Mouse (Mus musculus): Measurements from ENCODE around the gene Rd3.

The Rd3 gene

GRCm38 (mm10) chr1:191989060-191989459, 11.9 kb downstream of the Rd3 start:
- no peak for TF ChIP-seq GATA4 (IDR thresholded peaks at IDR 0.05; ENCODE audit: insufficient replicate concordance, low read length)

- TF ChIP-seq GATA4 (IDR thresholded peaks at IDR 0.05; ENCODE audit: insufficient replicate concordance, low read length) = no peak; the same call in 1 of the 2 replicates
Measured at GRCm38 (mm10) chr1:191989994-191990393, 12.8 kb downstream of the Rd3 start.

GRCm38 (mm10) chr1:191992040-191992780, 15.0 kb downstream of the Rd3 start:
- no peak for TF ChIP-seq GATA4 (IDR thresholded peaks at IDR 0.05; ENCODE audit: insufficient replicate concordance, low read length)

GRCm38 (mm10) chr1:191994476-191994875, 17.3 kb downstream of the Rd3 start:
- no peak for TF ChIP-seq GATA4 (IDR thresholded peaks at IDR 0.05; ENCODE audit: insufficient replicate concordance, low read length)

GRCm38 (mm10) chr1:191995488-191995887, 18.3 kb downstream of the Rd3 start:
- no peak for TF ChIP-seq GATA4 (IDR thresholded peaks at IDR 0.05; ENCODE audit: insufficient replicate concordance, low read length)

- no peak for TF ChIP-seq GATA4 (IDR thresholded peaks at IDR 0.05; ENCODE audit: insufficient replicate concordance, low read length)
Measured at GRCm38 (mm10) chr1:191995916-191996315, 18.7 kb downstream of the Rd3 start.

GRCm38 (mm10) chr1:191996621-191997185, 19.5 kb downstream of the Rd3 start:
- TF ChIP-seq GATA4 (IDR thresholded peaks at IDR 0.05; ENCODE audit: insufficient replicate concordance, low read length) = no peak

- no peak for TF ChIP-seq GATA4 (IDR thresholded peaks at IDR 0.05; ENCODE audit: insufficient replicate concordance, low read length)
Measured at GRCm38 (mm10) chr1:191999022-191999421, 21.9 kb downstream of the Rd3 start.

Data from liver, adult (tissue).